10 mouse cellular contexts compared by ENCODE assay signal in genomic region chr17:56547116-56547845, GRCm38 (mm10). TPM values are rescaled to one million over a fixed set of nuclear protein-coding genes. Genes with fewer than 3 reads are reported as not detected.
DNase-seq lines count a peak whose midpoint lies in the region; ATAC-seq and TF ChIP-seq lines count a peak whose summit lies in the region.
"Had no signal": no experiment of that assay in that cellular context is flagged by ENCODE, and none has a peak within 500 bp of the region (broad histone marks: within the 10 kb centered on the region; RNA-seq: fewer than 3 reads in every experiment).

No protein-coding gene starts in this region.

- no peak overlapping the region for H3K4me3 ChIP-seq in forebrain, embryonic 10.5 days
- no peak overlapping the region for H3K4me3 ChIP-seq in liver, postnatal 0 days (ENCODE audit: low read depth, low read length)
- H3K4me3 ChIP-seq in kidney, embryonic 16.5 days (ENCODE audit: low read length), result no peak overlapping the region

- no peak for ATAC-seq in liver, postnatal 0 days
- no peak for ATAC-seq in kidney, embryonic 16.5 days (ENCODE audit: low FRiP score, low TSS enrichment)
- no peak for ATAC-seq in erythroblast, adult 5-6 weeks (replicated peaks; ENCODE audit: low FRiP score, poor library complexity, severe bottlenecking)
- no peak for ATAC-seq in frontal cortex, adult (ENCODE audit: low TSS enrichment)

- H3K9ac ChIP-seq in liver, postnatal 0 days (replicated peaks), result no peak overlapping the region
- no peak overlapping the region for H3K9ac ChIP-seq in kidney, embryonic 16.5 days (replicated peaks; ENCODE audit: low read length)

- TF ChIP-seq EP300 in liver, postnatal 0 days (IDR thresholded peaks at IDR 0.05; ENCODE audit: low read depth), result no peak

- no peaks in the 10 kb centered on the region for H3K36me3 ChIP-seq in forebrain, embryonic 10.5 days (replicated peaks)
- H3K36me3 ChIP-seq in liver, postnatal 0 days (replicated peaks; ENCODE audit: insufficient read depth, low read length), result no peaks in the 10 kb centered on the region
- no peaks in the 10 kb centered on the region for H3K36me3 ChIP-seq in kidney, embryonic 16.5 days (ENCODE audit: insufficient read depth, low read length)

- H3K9me3 ChIP-seq in forebrain, embryonic 10.5 days, result no peaks in the 10 kb centered on the region
- no peaks in the 10 kb centered on the region for H3K9me3 ChIP-seq in liver, postnatal 0 days (ENCODE audit: low read length)
- no peaks in the 10 kb centered on the region for H3K9me3 ChIP-seq in kidney, embryonic 16.5 days (ENCODE audit: low read length)

- H3K27me3 ChIP-seq in forebrain, embryonic 10.5 days (ENCODE audit: poor library complexity, severe bottlenecking), result no peaks in the 10 kb centered on the region
- H3K27me3 ChIP-seq in liver, postnatal 0 days (ENCODE audit: insufficient read depth, low read length), result no peaks in the 10 kb centered on the region
- H3K27me3 ChIP-seq in kidney, embryonic 16.5 days (ENCODE audit: insufficient read depth, low read length), result no peaks in the 10 kb centered on the region

- TF ChIP-seq CTCF in liver, postnatal 0 days (IDR thresholded peaks at IDR 0.05; ENCODE audit: low read depth), result no peak

- DNase-seq in heart, adult 11 months, result peak; percentile 93
- no peak for DNase-seq in heart, postnatal 25 days (ENCODE audit: low spot score)
- peak; percentile 54 for DNase-seq in MN1 (ENCODE audit: low spot score)
- no peak for DNase-seq in forebrain, embryonic 10.5 days (ENCODE audit: extremely low spot score, low spot score)
- DNase-seq in liver, postnatal 0 days, result peak; percentile 11
- DNase-seq: right cerebral cortex, adult 18-20 months had no signal

- no peak overlapping the region for H3K4me2 ChIP-seq in liver, postnatal 0 days (ENCODE audit: low read depth, low read length)
- no peak overlapping the region for H3K4me2 ChIP-seq in kidney, embryonic 16.5 days (replicated peaks; ENCODE audit: low read depth, low read length)

- peak overlapping the region; percentile 58; the same call in 1 of the 2 replicates for H3K27ac ChIP-seq in forebrain, embryonic 10.5 days
- H3K27ac ChIP-seq in liver, postnatal 0 days (ENCODE audit: low read depth), result no peak overlapping the region
- H3K27ac ChIP-seq in kidney, embryonic 16.5 days (ENCODE audit: low read length), result no peak overlapping the region

- intact Hi-C loops in heart, postnatal 25 days (cut with DNase I), result no loop called here

- 58% methylated on average over 17 of the region's 17 CpGs for WGBS in forebrain, embryonic 10.5 days
- WGBS in liver, postnatal 0 days (ENCODE audit: insufficient replicate concordance), result 68% methylated on average over 17 of the region's 17 CpGs
- WGBS in kidney, embryonic 16.5 days, result 71% methylated on average over 17 of the region's 17 CpGs

- H3K4me1 ChIP-seq in forebrain, embryonic 10.5 days, result peaks cover 75% of the 10 kb centered on the region
- H3K4me1 ChIP-seq in liver, postnatal 0 days (ENCODE audit: insufficient read depth), result no peaks in the 10 kb centered on the region
- no peaks in the 10 kb centered on the region for H3K4me1 ChIP-seq in kidney, embryonic 16.5 days (ENCODE audit: insufficient read depth, low read length)

RNA-seq across cellular contexts. Expression of gene Gm20219, which starts 6.9 kb away (rescaled TPM):
- under 1 TPM; 0.26 to 0.28 TPM for total RNA-seq in heart, postnatal 25 days (2021)
- 1.1 and 1.3 TPM in 2 replicates for polyA plus RNA-seq in forebrain, embryonic 10.5 days (2016; fragmentation: Nextera tagmentation; extraction: Ambion mirVana)
- polyA plus RNA-seq in liver, postnatal 0 days (2015; fragmentation: Nextera tagmentation; extraction: Ambion mirVana), result 0.08 TPM in 2 replicates
- 1.8 and 2.4 TPM in 2 replicates for polyA plus RNA-seq in kidney, embryonic 16.5 days (2015; fragmentation: Nextera tagmentation; extraction: Ambion mirVana)
- total RNA-seq in erythroblast, adult 5-6 weeks (2015; ENCODE audit: low replicate concordance), result 1.5 and 2.5 TPM in 2 replicates
- 0.84 and 1.5 TPM in 2 replicates for total RNA-seq in erythroblast, adult 5-6 weeks (2017; ENCODE audit: low replicate concordance)

RNA-seq across cellular contexts. Expression of gene Znrf4, which starts 35.0 kb away (rescaled TPM):
- not detected for total RNA-seq in heart, postnatal 25 days (2021)
- not detected in 2 replicates for polyA plus RNA-seq in forebrain, embryonic 10.5 days (2016; fragmentation: Nextera tagmentation; extraction: Ambion mirVana)
- not detected in 2 replicates for polyA plus RNA-seq in liver, postnatal 0 days (2015; fragmentation: Nextera tagmentation; extraction: Ambion mirVana)
- polyA plus RNA-seq in kidney, embryonic 16.5 days (2015; fragmentation: Nextera tagmentation; extraction: Ambion mirVana), result not detected in 2 replicates
- not detected in 2 replicates for total RNA-seq in erythroblast, adult 5-6 weeks (2015; ENCODE audit: low replicate concordance)
- not detected in 2 replicates for total RNA-seq in erythroblast, adult 5-6 weeks (2017; ENCODE audit: low replicate concordance)
- polyA plus RNA-seq: heart, embryonic 14.5 days had no signal

RNA-seq across cellular contexts. Expression of gene Safb2, which starts 37.1 kb away (rescaled TPM):
- 10 to 100 TPM; 40.4 to 44.0 TPM for total RNA-seq in heart, postnatal 25 days (2021)
- 84.0 and 85.7 TPM in 2 replicates for polyA plus RNA-seq in forebrain, embryonic 10.5 days (2016; fragmentation: Nextera tagmentation; extraction: Ambion mirVana)
- 19.7 and 23.1 TPM in 2 replicates for polyA plus RNA-seq in liver, postnatal 0 days (2015; fragmentation: Nextera tagmentation; extraction: Ambion mirVana)
- 80.2 and 86.0 TPM in 2 replicates for polyA plus RNA-seq in kidney, embryonic 16.5 days (2015; fragmentation: Nextera tagmentation; extraction: Ambion mirVana)
- total RNA-seq in erythroblast, adult 5-6 weeks (2015; ENCODE audit: low replicate concordance), result 71.9 and 87.0 TPM in 2 replicates
- 316 and 354 TPM in 2 replicates for total RNA-seq in erythroblast, adult 5-6 weeks (2017; ENCODE audit: low replicate concordance)

RNA-seq across cellular contexts. Expression of gene Safb, which starts 37.3 kb away (rescaled TPM):
- 10 to 100 TPM; 64.3 to 72.3 TPM for total RNA-seq in heart, postnatal 25 days (2021)
- 160 and 172 TPM in 2 replicates for polyA plus RNA-seq in forebrain, embryonic 10.5 days (2016; fragmentation: Nextera tagmentation; extraction: Ambion mirVana)
- 27.0 and 28.4 TPM in 2 replicates for polyA plus RNA-seq in liver, postnatal 0 days (2015; fragmentation: Nextera tagmentation; extraction: Ambion mirVana)
- 123 and 133 TPM in 2 replicates for polyA plus RNA-seq in kidney, embryonic 16.5 days (2015; fragmentation: Nextera tagmentation; extraction: Ambion mirVana)
- total RNA-seq in erythroblast, adult 5-6 weeks (2015; ENCODE audit: low replicate concordance), result 36.9 and 61.2 TPM in 2 replicates
- 116 and 186 TPM in 2 replicates for total RNA-seq in erythroblast, adult 5-6 weeks (2017; ENCODE audit: low replicate concordance)

Comparison
In these comparisons a context has a peak if more than half of its experiments do, and no peak if none do; other contexts are left out.
1. DNase-seq: peak in heart, adult 11 months (single experiment), MN1 (single experiment) and liver, postnatal 0 days (single experiment); none in heart, postnatal 25 days (single experiment) and forebrain, embryonic 10.5 days (single experiment).